Mouse (Mus musculus) bone marrow macrophage, adult 2 months (primary cell): Measurements from ENCODE around the gene Sqstm1.

ENCODE experiments used
- CTCF ChIP-seq: IDR thresholded peaks from 2 replicates; pipeline ENCODE4 v1.5.1; 2012; ENCODE audit warnings: low read depth, mild to moderate bottlenecking, low read length, moderate library complexity
- POLR2A ChIP-seq: IDR thresholded peaks from 2 replicates; pipeline ENCODE4 v1.6.1; 2012; ENCODE audit warnings: mild to moderate bottlenecking, low read depth, low read length, borderline replicate concordance

- TF ChIP-seq CTCF (no peak), POLR2A (no peak)
These were observed 56.5 kb downstream of the Sqstm1 start for GRCm38 (mm10) chr11:50154166-50154565.
